Mouse (Mus musculus) bone marrow macrophage, adult 2 months (primary cell): ENCODE results near the gene Plekhh1. TPM values are rescaled to one million over a fixed set of nuclear protein-coding genes. Genes with fewer than 3 reads are reported as not detected.

Source experiments
- H3K27ac ChIP-seq: 2 replicates; pipeline ENCODE4 v1.5.1; 2012; ENCODE audit warnings: low read depth, low read length; ENCODE audit not compliant: insufficient read depth
- H3K4me1 ChIP-seq: 2 replicates; pipeline ENCODE4 v1.6.1; 2012; ENCODE audit warnings: low read length; ENCODE audit not compliant: control insufficient read depth, insufficient read depth
- H3K4me3 ChIP-seq: 2 replicates; pipeline ENCODE4 v1.5.1; 2012; ENCODE audit warnings: mild to moderate bottlenecking, low read length, moderate library complexity; ENCODE audit not compliant: insufficient read depth
- CTCF ChIP-seq: IDR thresholded peaks from 2 replicates; pipeline ENCODE4 v1.5.1; 2012; ENCODE audit warnings: low read depth, mild to moderate bottlenecking, low read length, moderate library complexity
- POLR2A ChIP-seq: IDR thresholded peaks from 2 replicates; pipeline ENCODE4 v1.6.1; 2012; ENCODE audit warnings: mild to moderate bottlenecking, low read depth, low read length, borderline replicate concordance
- polyA plus RNA-seq: library from polyadenylated mRNA; stranded (reverse); fragments of >200 nt; gene quantifications from 2 replicates; pipeline ENCODE4 v1.2.4, GENCODE M21; 2012; ENCODE audit not compliant: missing spikeins, insufficient read depth, insufficient read length

Gene Plekhh1
- polyA plus RNA-seq, 1 experiment = 0.17 TPM

- TF ChIP-seq POLR2A (no peak), CTCF (no peak)
- Histone ChIP-seq H3K4me3 (no peak overlapping the region), H3K27ac (no peak overlapping the region), H3K4me1 (0 out of 2 replicates have a peak, but pooled peaks cover 3% of the 10 kb centered on the region)
Measured at GRCm38 (mm10) chr12:79034331-79034730, 5.4 kb downstream of the Plekhh1 start.

- H3K4me3 ChIP-seq = no peak overlapping the region
- TF ChIP-seq CTCF (no peak), POLR2A (no peak)
- 0 out of 2 replicates have a peak, but pooled peaks cover 3% of the 10 kb centered on the region for H3K4me1 ChIP-seq
- H3K27ac ChIP-seq = no peak overlapping the region
Measured at GRCm38 (mm10) chr12:79035349-79035748, 6.4 kb downstream of the Plekhh1 start.

GRCm38 (mm10) chr12:79039708-79040107 lies 10.7 kb downstream of the Plekhh1 start:
- H3K4me1 ChIP-seq = no peaks in the 10 kb centered on the region
- TF ChIP-seq POLR2A = no peak
- no peak overlapping the region for H3K27ac ChIP-seq
- no peak overlapping the region for H3K4me3 ChIP-seq

GRCm38 (mm10) chr12:79040201-79040827 lies 11.4 kb downstream of the Plekhh1 start:
- no peaks in the 10 kb centered on the region for H3K4me1 ChIP-seq
- TF ChIP-seq CTCF (no peak), POLR2A (no peak)
- H3K27ac ChIP-seq = no peak overlapping the region
- H3K4me3 ChIP-seq = no peak overlapping the region

- no peak overlapping the region for H3K4me3 ChIP-seq
- no peaks in the 10 kb centered on the region for H3K4me1 ChIP-seq
- TF ChIP-seq POLR2A (no peak), CTCF (no peak)
- H3K27ac ChIP-seq = no peak overlapping the region
Measured at GRCm38 (mm10) chr12:79041436-79041835, 12.5 kb downstream of the Plekhh1 start.

- TF ChIP-seq POLR2A = no peak
- no peak for TF ChIP-seq CTCF
- H3K27ac ChIP-seq = no peak overlapping the region
- H3K4me1 ChIP-seq = no peaks in the 10 kb centered on the region
- H3K4me3 ChIP-seq = no peak overlapping the region
Measured at GRCm38 (mm10) chr12:79044668-79045067, 15.7 kb downstream of the Plekhh1 start.

GRCm38 (mm10) chr12:79046171-79046570 lies 17.2 kb downstream of the Plekhh1 start:
- H3K27ac ChIP-seq = no peak overlapping the region
- H3K4me1 ChIP-seq = peaks cover 12% of the 10 kb centered on the region
- H3K4me3 ChIP-seq = no peak overlapping the region
- TF ChIP-seq POLR2A (no peak), CTCF (no peak)

GRCm38 (mm10) chr12:79047203-79047602 lies 18.2 kb downstream of the Plekhh1 start:
- TF ChIP-seq CTCF (no peak), POLR2A (no peak)
- peaks cover 15% of the 10 kb centered on the region for H3K4me1 ChIP-seq
- H3K4me3 ChIP-seq = no peak overlapping the region
- H3K27ac ChIP-seq = no peak overlapping the region

GRCm38 (mm10) chr12:79048898-79049297 lies 19.9 kb downstream of the Plekhh1 start:
- Histone ChIP-seq H3K4me1 (peaks cover 15% of the 10 kb centered on the region), H3K4me3 (no peak overlapping the region), H3K27ac (no peak overlapping the region)
- TF ChIP-seq POLR2A = no peak
- no peak for TF ChIP-seq CTCF

GRCm38 (mm10) chr12:79049807-79050206 lies 20.8 kb downstream of the Plekhh1 start:
- H3K4me3 ChIP-seq = no peak overlapping the region
- H3K4me1 ChIP-seq = peaks cover 15% of the 10 kb centered on the region
- H3K27ac ChIP-seq = no peak overlapping the region
- no peak for TF ChIP-seq CTCF
- TF ChIP-seq POLR2A = no peak

- H3K4me3 ChIP-seq = no peak overlapping the region
- no peak overlapping the region for H3K27ac ChIP-seq
- no peak for TF ChIP-seq CTCF
- TF ChIP-seq POLR2A = no peak
- H3K4me1 ChIP-seq = peaks cover 15% of the 10 kb centered on the region
Measured at GRCm38 (mm10) chr12:79050545-79051212, 21.7 kb downstream of the Plekhh1 start.
